Mouse (Mus musculus) liver, embryonic 12.5 days (tissue): Measurements from ENCODE around the gene Sorl1. TPM values are rescaled to one million over a fixed set of nuclear protein-coding genes. Genes with fewer than 3 reads are reported as not detected.

Experiments used
- polyA plus RNA-seq: library from polyadenylated mRNA; unstranded; fragments of >200 nt; fragmentation: Nextera tagmentation; extraction: Ambion mirVana; gene quantifications from 2 replicates; pipeline ENCODE4 v1.2.1, GENCODE M21; 2016

Sorl1 gene
- polyA plus RNA-seq, 1 experiment from 2014 or later, result 0.98 TPM

Other genes with a start within 250 kb of the Sorl1 start
- gene Sc5d, start 140.0 kb upstream of the Sorl1 start, polyA plus RNA-seq, result 60.9 and 64.8 TPM in 2 replicates